ENCODE assay signal across 8 mouse cellular contexts in genomic region chr6:53795788-53796187, GRCm38 (mm10). TPM values are rescaled to one million over a fixed set of nuclear protein-coding genes. Genes with fewer than 3 reads are reported as not detected.
A peak's percentile ranks its signal among the peaks of the same experiment; 100 is the strongest.
DNase-seq lines count a peak whose midpoint lies in the region; ATAC-seq and TF ChIP-seq lines count a peak whose summit lies in the region.

No protein-coding gene starts in this region.

- TF ChIP-seq POLR2A in small intestine, adult 2 months (IDR thresholded peaks at IDR 0.05; ENCODE audit: low read depth, low read length), result no peak

- no peak for TF ChIP-seq EP300 in heart, postnatal 0 days (IDR thresholded peaks at IDR 0.05; ENCODE audit: low read depth)

- 18% methylated on average over 5 of the region's 5 CpGs for WGBS in heart, postnatal 0 days
- WGBS in heart, embryonic 11.5 days (ENCODE audit: insufficient replicate concordance), result 20% methylated on average over 5 of the region's 5 CpGs
- WGBS in forebrain, postnatal 0 days, result 10% methylated on average over 5 of the region's 5 CpGs
- 23% methylated on average over 5 of the region's 5 CpGs for WGBS in small intestine, adult 2 months

- TF ChIP-seq CTCF in heart, postnatal 0 days (IDR thresholded peaks at IDR 0.05; ENCODE audit: low read depth), result peak; percentile 64
- peak; percentile 69 for TF ChIP-seq CTCF in forebrain, postnatal 0 days (IDR thresholded peaks at IDR 0.05; ENCODE audit: low read depth)
- 0 out of 2 replicates have a peak, but pooled peaks have one; percentile 38 for TF ChIP-seq CTCF in small intestine, adult 2 months (IDR thresholded peaks at IDR 0.05; ENCODE audit: extremely low read depth, insufficient read length, insufficient replicate concordance, low read depth, low read length)

- ATAC-seq in heart, postnatal 0 days (ENCODE audit: insufficient read depth, low read depth), result peak; percentile 83
- ATAC-seq in heart, embryonic 11.5 days (replicated peaks; ENCODE audit: insufficient number of reproducible peaks, low FRiP score, low TSS enrichment), result no peak; the same call in 1 of the 2 replicates
- peak; percentile 65 for ATAC-seq in forebrain, postnatal 0 days
- ATAC-seq in inflammation-experienced regulatory T-cells, adult 6 months, result no peak

- no peaks in the 10 kb centered on the region for H3K4me1 ChIP-seq in heart, postnatal 0 days (ENCODE audit: control insufficient read depth, insufficient read depth)
- H3K4me1 ChIP-seq in heart, embryonic 11.5 days (ENCODE audit: control insufficient read depth, insufficient read depth, low read length), result no peaks in the 10 kb centered on the region
- H3K4me1 ChIP-seq in forebrain, postnatal 0 days (ENCODE audit: insufficient read depth), result 0 out of 2 replicates have a peak, but pooled peaks cover 2% of the 10 kb centered on the region
- no peaks in the 10 kb centered on the region for H3K4me1 ChIP-seq in small intestine, adult 2 months (ENCODE audit: control insufficient read depth, insufficient read depth, insufficient read length, low read length)

- H3K9ac ChIP-seq in heart, postnatal 0 days (replicated peaks; ENCODE audit: low read depth, low read length), result no peak overlapping the region
- H3K9ac ChIP-seq in heart, embryonic 11.5 days (ENCODE audit: low read depth, low read length), result no peak overlapping the region
- H3K9ac ChIP-seq in forebrain, postnatal 0 days, result no peak overlapping the region

- H3K27me3 ChIP-seq in heart, postnatal 0 days (ENCODE audit: control insufficient read depth, insufficient read depth, low read length), result peaks cover 8% of the 10 kb centered on the region; the same call in 1 of the 2 replicates
- H3K27me3 ChIP-seq in heart, embryonic 11.5 days (ENCODE audit: control insufficient read depth, insufficient read depth, low read length), result no peaks in the 10 kb centered on the region
- H3K27me3 ChIP-seq in forebrain, postnatal 0 days (ENCODE audit: insufficient read depth, low read length), result no peaks in the 10 kb centered on the region; the same call in 1 of the 2 replicates
- H3K27me3 ChIP-seq in small intestine, adult 2 months (ENCODE audit: control insufficient read depth, insufficient read depth, low read length), result no peaks in the 10 kb centered on the region

- H3K9me3 ChIP-seq in heart, postnatal 0 days (replicated peaks; ENCODE audit: control insufficient read depth, low read length), result no peaks in the 10 kb centered on the region
- H3K9me3 ChIP-seq in heart, embryonic 11.5 days (replicated peaks; ENCODE audit: control insufficient read depth, low read length), result no peaks in the 10 kb centered on the region
- no peaks in the 10 kb centered on the region for H3K9me3 ChIP-seq in forebrain, postnatal 0 days (ENCODE audit: low read length)

- H3K27ac ChIP-seq in heart, postnatal 0 days (ENCODE audit: low read depth), result no peak overlapping the region
- no peak overlapping the region for H3K27ac ChIP-seq in heart, embryonic 11.5 days (ENCODE audit: low read depth, low read length)
- H3K27ac ChIP-seq in forebrain, postnatal 0 days (ENCODE audit: low read depth, low read length), result no peak overlapping the region
- no peak overlapping the region for H3K27ac ChIP-seq in small intestine, adult 2 months (ENCODE audit: insufficient read depth, low read depth, low read length)

- H3K4me3 ChIP-seq in heart, postnatal 0 days (ENCODE audit: low read depth, low read length), result no peak overlapping the region
- no peak overlapping the region for H3K4me3 ChIP-seq in heart, embryonic 11.5 days (ENCODE audit: low read depth, low read length)
- H3K4me3 ChIP-seq in forebrain, postnatal 0 days (ENCODE audit: low read depth, low read length), result no peak overlapping the region
- no peak overlapping the region for H3K4me3 ChIP-seq in small intestine, adult 2 months (ENCODE audit: low read depth, low read length)

- peak; percentile 48 for DNase-seq in heart, postnatal 0 days (ENCODE audit: low spot score)
- DNase-seq in CD4-positive helper T cell, adult 2 months (ENCODE audit: low read depth, low spot score), result peak; percentile 21
- DNase-seq in brain, adult 2 months (ENCODE audit: low read depth, low spot score), result peak; percentile 72
- peak; percentile 55 for DNase-seq in forebrain, postnatal 0 days
- DNase-seq in kidney, postnatal 4 days, result peak; percentile 75 to 82

- no peak overlapping the region for H3K4me2 ChIP-seq in heart, postnatal 0 days (ENCODE audit: low read depth, low read length)
- H3K4me2 ChIP-seq in heart, embryonic 11.5 days, result no peak overlapping the region
- H3K4me2 ChIP-seq in forebrain, postnatal 0 days (ENCODE audit: low read depth), result no peak overlapping the region

- no peaks in the 10 kb centered on the region for H3K36me3 ChIP-seq in heart, postnatal 0 days (replicated peaks; ENCODE audit: control insufficient read depth, insufficient read depth, low read length)
- no peaks in the 10 kb centered on the region for H3K36me3 ChIP-seq in heart, embryonic 11.5 days (ENCODE audit: control insufficient read depth, insufficient read depth, low read length)
- no peaks in the 10 kb centered on the region for H3K36me3 ChIP-seq in forebrain, postnatal 0 days (ENCODE audit: insufficient read depth)
- no peaks in the 10 kb centered on the region for H3K36me3 ChIP-seq in small intestine, adult 2 months (ENCODE audit: control insufficient read depth, insufficient read depth, low read length)

RNA-seq across cellular contexts. Expression of gene Tril, which starts 24.8 kb away (rescaled TPM):
- total RNA-seq in heart, postnatal 0 days (2014; rRNA removed; ENCODE audit: low replicate concordance), result 6.4 and 8.4 TPM in 2 replicates
- 3.5 and 3.9 TPM in 2 replicates for polyA plus RNA-seq in heart, postnatal 0 days (2015; fragmentation: Nextera tagmentation; extraction: Ambion mirVana)
- 5.3 and 5.5 TPM in 2 replicates for polyA plus RNA-seq in heart, embryonic 11.5 days (2014; fragmentation: Nextera tagmentation; extraction: Ambion mirVana)
- total RNA-seq in forebrain, postnatal 0 days (2014; rRNA removed), result 17.8 and 27.8 TPM in 2 replicates
- 8.5 and 18.2 TPM in 2 replicates for polyA plus RNA-seq in forebrain, postnatal 0 days (2015; fragmentation: Nextera tagmentation; extraction: Ambion mirVana)
- 4.2 and 8.2 TPM in 2 replicates for polyA plus RNA-seq in small intestine, adult 2 months (2012; rRNA removed)
- polyA plus RNA-seq in inflammation-experienced regulatory T-cells, adult 6 months (2017; shearing (Covaris generic)), result not detected

Comparison
In these comparisons a context has a peak if more than half of its experiments do, and no peak if none do; other contexts are left out.
1. ATAC-seq: peak in heart, postnatal 0 days (single experiment) and forebrain, postnatal 0 days (single experiment); none in heart, embryonic 11.5 days (single experiment) and inflammation-experienced regulatory T-cells, adult 6 months (single experiment).
2. DNase-seq: peak in every context shown above with its lines; median percentile 78 in kidney, postnatal 4 days; 72 in brain, adult 2 months; 55 in forebrain, postnatal 0 days; 48 in heart, postnatal 0 days; 21 in CD4-positive helper T cell, adult 2 months.
3. Peak in every context shown above with its lines, with median percentiles within 50 percentile points of each other: CTCF ChIP-seq.